In genomic region chr12:69362388-69362787, GRCm38 (mm10) we compare ENCODE assay signal across 8 mouse cellular contexts. TPM values are rescaled to one million over a fixed set of nuclear protein-coding genes. Genes with fewer than 3 reads are reported as not detected.
DNase-seq lines count a peak whose midpoint lies in the region; ATAC-seq lines count a peak whose summit lies in the region.

No protein-coding gene starts in this region.

- no peaks in the 10 kb centered on the region for H3K36me3 ChIP-seq in lung, embryonic 16.5 days (ENCODE audit: control insufficient read depth, insufficient read depth, low read length)
- no peaks in the 10 kb centered on the region for H3K36me3 ChIP-seq in intestine, embryonic 16.5 days (ENCODE audit: control insufficient read depth, insufficient read depth, low read length)
- no peaks in the 10 kb centered on the region for H3K36me3 ChIP-seq in stomach, embryonic 14.5 days (ENCODE audit: control insufficient read depth, insufficient read depth, low read length)

- WGBS in lung, embryonic 16.5 days: 46% methylated on average over 4 of the region's 4 CpGs
- 49% methylated on average over 4 of the region's 4 CpGs for WGBS in intestine, embryonic 16.5 days
- 46% methylated on average over 4 of the region's 4 CpGs for WGBS in stomach, embryonic 14.5 days

- H3K4me2 ChIP-seq in lung, embryonic 16.5 days (ENCODE audit: low read depth, low read length): peak overlapping the region; percentile 64
- peak overlapping the region; percentile 14; the same call in 1 of the 2 replicates for H3K4me2 ChIP-seq in intestine, embryonic 16.5 days (ENCODE audit: low read depth, low read length)
- H3K4me2 ChIP-seq in stomach, embryonic 14.5 days (replicated peaks; ENCODE audit: low read depth, low read length): peak overlapping the region; percentile 84

- ATAC-seq in lung, embryonic 16.5 days (ENCODE audit: low read depth): no peak
- no peak for ATAC-seq in intestine, embryonic 16.5 days
- ATAC-seq in stomach, embryonic 14.5 days (ENCODE audit: insufficient number of reproducible peaks, insufficient read depth, low FRiP score, low read depth): no peak

- H3K9me3 ChIP-seq in lung, embryonic 16.5 days (ENCODE audit: control insufficient read depth, low read length): no peaks in the 10 kb centered on the region
- no peaks in the 10 kb centered on the region for H3K9me3 ChIP-seq in intestine, embryonic 16.5 days (ENCODE audit: control insufficient read depth, low read length)
- H3K9me3 ChIP-seq in stomach, embryonic 14.5 days (ENCODE audit: control insufficient read depth, low read depth, low read length): no peaks in the 10 kb centered on the region

- H3K27ac ChIP-seq in lung, embryonic 16.5 days (ENCODE audit: low read length): peak overlapping the region; percentile 98; the same call in 1 of the 2 replicates
- H3K27ac ChIP-seq in intestine, embryonic 16.5 days (ENCODE audit: low read length): no peak overlapping the region
- H3K27ac ChIP-seq in stomach, embryonic 14.5 days (ENCODE audit: low read length): peak overlapping the region; percentile 99; the same call in 1 of the 2 replicates

- H3K27me3 ChIP-seq in lung, embryonic 16.5 days (ENCODE audit: control insufficient read depth, insufficient read depth, low read depth, low read length): no peaks in the 10 kb centered on the region
- H3K27me3 ChIP-seq in intestine, embryonic 16.5 days (replicated peaks; ENCODE audit: control insufficient read depth, insufficient read depth, low read length): no peaks in the 10 kb centered on the region
- no peaks in the 10 kb centered on the region for H3K27me3 ChIP-seq in stomach, embryonic 14.5 days (ENCODE audit: control insufficient read depth, insufficient read depth, low read length)

- peak overlapping the region; percentile 8; the same call in 1 of the 2 replicates for H3K9ac ChIP-seq in lung, embryonic 16.5 days (ENCODE audit: low read length)
- H3K9ac ChIP-seq in intestine, embryonic 16.5 days (ENCODE audit: low read depth, low read length): no peak overlapping the region
- no peak overlapping the region for H3K9ac ChIP-seq in stomach, embryonic 14.5 days (replicated peaks; ENCODE audit: low read depth, low read length)

- no peak overlapping the region for H3K4me3 ChIP-seq in lung, embryonic 16.5 days (ENCODE audit: low read length)
- H3K4me3 ChIP-seq in intestine, embryonic 16.5 days (ENCODE audit: low read length): no peak overlapping the region
- peak overlapping the region; percentile 45; the same call in 1 of the 2 replicates for H3K4me3 ChIP-seq in stomach, embryonic 14.5 days (ENCODE audit: low read depth, low read length)

- peaks cover 12% of the 10 kb centered on the region for H3K4me1 ChIP-seq in lung, embryonic 16.5 days (replicated peaks; ENCODE audit: control insufficient read depth, insufficient read depth, low read length)
- peaks cover 10% of the 10 kb centered on the region for H3K4me1 ChIP-seq in intestine, embryonic 16.5 days (ENCODE audit: control insufficient read depth, insufficient read depth, low read length)
- peaks cover 5% of the 10 kb centered on the region; the same call in 1 of the 2 replicates for H3K4me1 ChIP-seq in stomach, embryonic 14.5 days (ENCODE audit: control insufficient read depth, insufficient read depth, low read length)

- DNase-seq in lung, adult 18-20 months: no peak
- DNase-seq in c-Kit-positive CD71-positive TER-119-positive erythroid progenitor cells, embryonic 14.5 days (ENCODE audit: low spot score): peak; percentile 53
- DNase-seq in frontal cortex, postnatal 36 days (ENCODE audit: low spot score in 2 of 2): no peak
- no peak for DNase-seq in frontal cortex, postnatal 25 days (ENCODE audit: low spot score in 2 of 2)
- DNase-seq in adrenal gland, postnatal 36 days: no peak

RNA-seq across cellular contexts. Expression of gene Nemf, which starts 5.4 kb away (rescaled TPM):
- polyA plus RNA-seq in lung, embryonic 16.5 days (2015; fragmentation: Nextera tagmentation; extraction: Ambion mirVana): 85.9 and 86.9 TPM in 2 replicates
- polyA plus RNA-seq in intestine, embryonic 16.5 days (2015; fragmentation: Nextera tagmentation; extraction: Ambion mirVana): 56.3 and 66.2 TPM in 2 replicates
- polyA plus RNA-seq in stomach, embryonic 14.5 days (2014; fragmentation: Nextera tagmentation; extraction: Ambion mirVana): 99.9 and 114 TPM in 2 replicates
- 10 to 100 TPM; 43.7 to 45.6 TPM for total RNA-seq in adrenal gland, postnatal 36 days (2021)

RNA-seq across cellular contexts. Expression of gene Arf6, which starts 9.6 kb away (rescaled TPM):
- polyA plus RNA-seq in lung, embryonic 16.5 days (2015; fragmentation: Nextera tagmentation; extraction: Ambion mirVana): 35.1 and 41.8 TPM in 2 replicates
- 18.0 and 34.2 TPM in 2 replicates for polyA plus RNA-seq in intestine, embryonic 16.5 days (2015; fragmentation: Nextera tagmentation; extraction: Ambion mirVana)
- polyA plus RNA-seq in stomach, embryonic 14.5 days (2014; fragmentation: Nextera tagmentation; extraction: Ambion mirVana): 57.1 and 63.8 TPM in 2 replicates
- total RNA-seq in adrenal gland, postnatal 36 days (2021): 100 to 1,000 TPM; 114 to 154 TPM

RNA-seq across cellular contexts. Expression of gene Gm9887, which starts 9.9 kb away (rescaled TPM):
- polyA plus RNA-seq in lung, embryonic 16.5 days (2015; fragmentation: Nextera tagmentation; extraction: Ambion mirVana): 1.3 TPM in 2 replicates
- 1.0 and 1.4 TPM in 2 replicates for polyA plus RNA-seq in intestine, embryonic 16.5 days (2015; fragmentation: Nextera tagmentation; extraction: Ambion mirVana)
- polyA plus RNA-seq in stomach, embryonic 14.5 days (2014; fragmentation: Nextera tagmentation; extraction: Ambion mirVana): 0.74 and 2.2 TPM in 2 replicates
- 1 to 10 TPM in 1 of 2 experiments, not detected in 1; 1.1 TPM for total RNA-seq in adrenal gland, postnatal 36 days (2021)

Comparison
In these comparisons a context has a peak if more than half of its experiments do, and no peak if none do; other contexts are left out.
1. H3K4me2 ChIP-seq: peak in every context shown above with its lines; median percentile 84 in stomach, embryonic 14.5 days; 64 in lung, embryonic 16.5 days; 14 in intestine, embryonic 16.5 days.